ENCODE assay signal across 10 mouse cellular contexts in the genomic region with DNA sequence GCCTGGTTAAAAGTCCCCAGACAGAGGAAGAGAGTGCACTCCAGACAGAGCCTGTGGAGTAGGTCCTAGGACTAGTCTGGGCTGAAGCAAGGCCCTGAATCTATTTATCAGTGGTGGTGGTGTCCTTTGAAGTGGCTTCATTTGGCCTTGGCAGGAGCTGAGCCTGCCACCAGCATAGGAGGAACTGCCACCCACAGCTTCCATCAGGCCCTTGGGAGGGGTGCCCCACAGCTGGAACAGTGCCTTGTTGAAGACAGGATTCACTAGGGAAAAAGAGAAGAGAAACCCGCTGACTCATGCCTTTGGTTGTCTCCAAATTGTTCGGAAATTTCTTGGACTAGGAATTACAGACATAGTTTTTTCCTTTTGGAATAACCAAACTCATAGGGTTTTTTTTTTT.
DNase-seq lines count a peak whose midpoint lies in the region; ATAC-seq lines count a peak whose summit lies in the region.
"Had no signal": no experiment of that assay in that cellular context is flagged by ENCODE, and none has a peak within 500 bp of the region (broad histone marks: within the 10 kb centered on the region; RNA-seq: fewer than 3 reads in every experiment).

No protein-coding gene starts in this region.

- no peaks in the 10 kb centered on the region for H3K27me3 ChIP-seq in embryonic facial prominence, embryonic 15.5 days
- H3K27me3 ChIP-seq in forebrain, embryonic 10.5 days (ENCODE audit: poor library complexity, severe bottlenecking), result no peaks in the 10 kb centered on the region
- H3K27me3 ChIP-seq in forebrain, embryonic 15.5 days, result no peaks in the 10 kb centered on the region
- H3K27me3 ChIP-seq: limb, embryonic 13.5 days had no signal

- DNase-seq in layer of hippocampus, adult 11-12 months (ENCODE audit: low spot score), result peak; percentile 12
- DNase-seq in layer of hippocampus, adult 8-10 months (ENCODE audit: low spot score in 2 of 2), result no peak
- DNase-seq in NIH3T3 (ENCODE audit: low read depth), result peak; percentile 25
- peak; percentile 16 for DNase-seq in lung, postnatal 10 days
- DNase-seq in spleen, adult 12 weeks (ENCODE audit: low spot score), result no peak
- DNase-seq in forebrain, embryonic 10.5 days (ENCODE audit: extremely low spot score, low spot score), result no peak

- no peak overlapping the region for H3K4me2 ChIP-seq in embryonic facial prominence, embryonic 15.5 days (replicated peaks)
- no peak overlapping the region for H3K4me2 ChIP-seq in forebrain, embryonic 15.5 days (replicated peaks)
- H3K4me2 ChIP-seq: limb, embryonic 13.5 days had no signal

- no peak overlapping the region for H3K4me3 ChIP-seq in embryonic facial prominence, embryonic 15.5 days (replicated peaks)
- H3K4me3 ChIP-seq in forebrain, embryonic 10.5 days, result no peak overlapping the region
- H3K4me3 ChIP-seq in forebrain, embryonic 15.5 days, result no peak overlapping the region
- H3K4me3 ChIP-seq: limb, embryonic 13.5 days had no signal

- no peaks in the 10 kb centered on the region for H3K36me3 ChIP-seq in embryonic facial prominence, embryonic 15.5 days
- no peaks in the 10 kb centered on the region for H3K36me3 ChIP-seq in forebrain, embryonic 10.5 days (replicated peaks)
- no peaks in the 10 kb centered on the region for H3K36me3 ChIP-seq in forebrain, embryonic 15.5 days
- H3K36me3 ChIP-seq: limb, embryonic 13.5 days had no signal

- WGBS in embryonic facial prominence, embryonic 15.5 days, result 73% methylated on average over 2 of the region's 2 CpGs
- WGBS in forebrain, embryonic 10.5 days, result 85% methylated on average over 2 of the region's 2 CpGs
- 91% methylated on average over 2 of the region's 2 CpGs for WGBS in forebrain, embryonic 15.5 days

- 0 out of 2 replicates have a peak, but pooled peaks have one; percentile 11 for ATAC-seq in embryonic facial prominence, embryonic 15.5 days (ENCODE audit: insufficient number of reproducible peaks, low FRiP score, low TSS enrichment, low read depth)
- no peak for ATAC-seq in forebrain, embryonic 15.5 days (replicated peaks)

- no peaks in the 10 kb centered on the region for H3K9me3 ChIP-seq in embryonic facial prominence, embryonic 15.5 days (replicated peaks)
- H3K9me3 ChIP-seq in forebrain, embryonic 10.5 days, result no peaks in the 10 kb centered on the region
- no peaks in the 10 kb centered on the region for H3K9me3 ChIP-seq in forebrain, embryonic 15.5 days
- H3K9me3 ChIP-seq: limb, embryonic 13.5 days had no signal

- no peak overlapping the region for H3K27ac ChIP-seq in embryonic facial prominence, embryonic 15.5 days (replicated peaks)
- no peak overlapping the region for H3K27ac ChIP-seq in forebrain, embryonic 10.5 days
- no peak overlapping the region for H3K27ac ChIP-seq in forebrain, embryonic 15.5 days (replicated peaks)
- H3K27ac ChIP-seq: kidney, postnatal 0 days; limb, embryonic 13.5 days had no signal

- no peak overlapping the region for H3K9ac ChIP-seq in embryonic facial prominence, embryonic 15.5 days
- no peak overlapping the region for H3K9ac ChIP-seq in forebrain, embryonic 15.5 days (replicated peaks)
- H3K9ac ChIP-seq: limb, embryonic 13.5 days had no signal

- H3K4me1 ChIP-seq in embryonic facial prominence, embryonic 15.5 days, result no peaks in the 10 kb centered on the region
- H3K4me1 ChIP-seq in forebrain, embryonic 10.5 days, result no peaks in the 10 kb centered on the region
- peaks cover 4% of the 10 kb centered on the region; the same call in 1 of the 2 replicates for H3K4me1 ChIP-seq in forebrain, embryonic 15.5 days
- H3K4me1 ChIP-seq: limb, embryonic 13.5 days had no signal

Comparison
In these comparisons a context has a peak if more than half of its experiments do, and no peak if none do; other contexts are left out.
1. DNase-seq: peak in layer of hippocampus, adult 11-12 months (single experiment), NIH3T3 (single experiment) and lung, postnatal 10 days (single experiment); none in layer of hippocampus, adult 8-10 months (0 of 2), spleen, adult 12 weeks (single experiment) and forebrain, embryonic 10.5 days (single experiment).